Mouse (Mus musculus): ENCODE measurements around the gene Tenm2.

Gene Tenm2

DNA sequence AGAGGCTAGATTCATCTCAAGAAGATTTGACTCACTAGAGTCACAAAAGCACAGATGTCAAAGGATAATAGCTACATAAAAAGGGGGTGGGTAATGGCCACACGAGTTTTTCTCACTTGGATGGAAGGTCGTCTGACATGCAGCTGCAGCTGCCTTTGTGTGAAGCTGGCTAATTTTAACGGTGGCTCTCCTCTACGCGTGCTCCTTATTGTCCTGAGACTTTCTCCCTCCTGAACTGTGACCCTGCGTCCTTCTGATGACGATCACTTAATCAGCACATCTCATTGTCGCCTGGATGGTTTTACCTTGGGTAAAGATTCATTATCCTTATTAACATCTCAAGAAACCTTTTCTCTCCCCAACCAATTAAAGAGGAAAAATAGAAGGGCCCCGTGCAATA is 1101.1 kb downstream of the Tenm2 start:
- DNase-seq (ENCODE audit: low spot score) = no peak

GRCm38 (mm10) chr11:36123275-36123674 is 1112.5 kb downstream of the Tenm2 start:
- DNase-seq (ENCODE audit: low spot score) = no peak

GRCm38 (mm10) chr11:36121410-36121929 is 1114.3 kb downstream of the Tenm2 start:
- DNase-seq (ENCODE audit: low spot score) = no peak

DNA sequence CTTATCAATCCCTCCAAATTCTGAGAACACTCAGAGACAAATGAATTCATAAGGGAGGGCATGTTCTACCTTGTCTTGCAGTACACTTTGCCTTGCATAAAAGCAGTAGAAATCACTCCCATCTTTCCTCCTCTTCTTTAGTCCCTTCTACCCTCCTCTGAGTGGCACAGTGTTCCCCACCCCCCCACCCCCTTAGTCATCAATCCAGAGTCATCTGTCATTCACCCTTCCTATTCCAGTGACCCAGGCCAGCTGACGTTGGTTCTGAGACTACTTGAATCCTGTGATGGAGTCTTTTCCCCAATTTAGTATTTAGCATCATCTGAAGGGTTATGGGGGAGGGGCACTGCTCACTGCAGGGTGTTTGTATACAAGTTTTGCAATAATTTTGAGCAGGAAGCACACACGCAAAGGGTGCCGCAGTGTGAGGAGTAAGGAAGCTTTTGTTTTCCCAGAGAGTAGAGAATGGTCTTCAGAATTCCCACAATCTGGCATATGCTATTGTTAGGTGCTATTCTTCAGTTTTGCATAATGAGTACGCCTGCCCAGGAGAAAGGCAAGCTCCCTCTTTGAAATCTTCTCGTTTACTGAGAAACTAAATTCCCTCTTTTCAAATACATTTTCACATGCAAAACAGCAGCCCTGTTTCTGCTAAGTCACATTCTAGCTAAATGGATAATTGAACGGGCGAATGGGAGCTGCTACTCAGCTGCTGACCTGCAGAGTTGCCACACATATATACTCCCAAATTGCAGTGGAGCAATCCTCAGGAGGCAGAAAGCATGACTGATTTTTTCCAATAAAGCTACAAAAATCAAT is 1115.0 kb downstream of the Tenm2 start:
- DNase-seq (ENCODE audit: low spot score) = no peak

DNA sequence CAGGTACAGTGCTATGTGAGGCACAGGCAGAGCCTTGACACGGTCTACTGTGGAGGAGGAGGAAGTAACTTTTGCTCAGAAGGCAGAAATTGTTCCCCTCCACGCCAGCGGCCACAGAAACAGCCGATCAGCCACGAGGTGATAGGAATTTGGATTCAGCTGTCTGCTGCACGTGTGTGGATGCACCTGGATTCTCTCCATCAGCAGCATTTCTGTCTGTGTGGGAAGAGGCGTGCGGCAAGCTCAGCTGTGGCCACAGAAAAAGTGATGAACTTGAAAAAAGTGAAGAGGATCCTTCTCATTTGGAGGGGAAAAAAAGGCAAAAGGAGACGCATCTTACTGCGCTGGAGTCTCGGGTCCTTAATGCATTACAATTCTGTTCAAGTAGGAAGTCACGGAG is 1122.4 kb downstream of the Tenm2 start:
- DNase-seq (ENCODE audit: low spot score) = no peak

DNA sequence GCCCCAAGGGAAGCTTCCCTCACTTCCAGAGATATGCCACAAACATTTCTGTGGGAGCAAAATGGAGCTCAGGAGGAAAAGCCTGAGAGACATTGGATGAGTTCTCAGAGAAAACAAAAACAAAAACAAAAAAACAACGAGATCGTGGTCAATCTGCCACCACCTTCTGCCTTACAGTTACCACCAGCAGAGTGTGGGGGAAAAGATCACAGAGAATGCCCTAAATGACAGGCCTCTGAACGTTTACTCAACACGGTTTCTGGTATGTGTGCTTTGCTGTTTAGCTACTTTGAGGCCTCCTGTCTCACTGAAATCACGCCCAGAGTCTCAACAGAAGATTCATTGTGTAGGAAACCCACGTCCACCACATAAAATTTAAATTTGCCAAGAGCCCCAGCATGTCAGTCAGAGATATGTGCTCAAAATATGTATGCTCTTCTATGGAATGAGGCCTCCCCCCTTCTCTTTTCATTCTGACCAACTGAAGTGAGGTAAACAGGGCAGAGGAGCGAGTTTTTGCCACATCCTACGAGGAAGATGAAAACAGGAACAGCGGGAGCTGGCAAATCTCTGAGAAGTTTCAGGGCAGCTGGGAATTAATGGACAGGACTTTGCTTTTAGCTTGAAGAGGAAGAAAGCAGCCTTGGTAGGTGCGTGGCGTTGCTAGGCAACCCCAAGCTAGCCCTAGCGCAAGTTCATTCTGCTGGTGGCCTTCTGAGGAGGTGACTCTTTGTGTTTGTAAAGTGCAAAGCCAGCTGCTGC is 1126.6 kb downstream of the Tenm2 start:
- DNase-seq (ENCODE audit: low spot score) = no peak

- DNase-seq (ENCODE audit: low spot score) = no peak
Measured at GRCm38 (mm10) chr11:36107840-36108239, 1127.9 kb downstream of the Tenm2 start.

DNA sequence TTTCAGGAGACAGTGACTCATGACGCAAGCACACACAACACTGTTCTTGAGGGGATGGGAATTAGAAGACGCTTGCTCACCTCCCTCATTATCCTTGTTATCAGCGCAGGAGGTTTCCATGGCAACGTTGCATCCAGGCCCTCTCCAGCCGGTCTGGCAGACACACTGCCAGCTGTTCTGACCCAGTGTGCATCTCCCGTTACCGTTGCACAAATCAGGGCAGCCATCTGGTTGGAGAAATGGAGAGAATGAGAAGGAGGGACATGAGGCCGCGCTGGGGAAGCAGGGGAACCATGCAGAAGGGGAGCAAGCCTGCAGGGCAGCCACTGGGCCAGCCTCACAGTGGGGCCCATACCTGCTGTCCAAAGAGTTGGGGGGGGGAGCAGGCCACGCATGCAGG is 1129.1 kb downstream of the Tenm2 start:
- DNase-seq (ENCODE audit: low spot score) = no peak

- DNase-seq (ENCODE audit: low spot score) = no peak
Measured at GRCm38 (mm10) chr11:36103556-36103955, 1132.2 kb downstream of the Tenm2 start.

GRCm38 (mm10) chr11:36096219-36096618 is 1139.5 kb downstream of the Tenm2 start:
- DNase-seq (ENCODE audit: low spot score) = no peak

GRCm38 (mm10) chr11:36090210-36090609 is 1145.6 kb downstream of the Tenm2 start:
- peak; percentile 23 for DNase-seq (ENCODE audit: low spot score)

GRCm38 (mm10) chr11:36081399-36082053 is 1154.2 kb downstream of the Tenm2 start:
- no peak for DNase-seq (ENCODE audit: low spot score)

GRCm38 (mm10) chr11:36080766-36081165 is 1155.0 kb downstream of the Tenm2 start:
- DNase-seq (ENCODE audit: low spot score) = no peak

- no peak for DNase-seq (ENCODE audit: low spot score)
Measured at GRCm38 (mm10) chr11:36078391-36078790, 1157.4 kb downstream of the Tenm2 start.

- no peak for DNase-seq (ENCODE audit: low spot score)
Measured at GRCm38 (mm10) chr11:36074015-36074567, 1161.7 kb downstream of the Tenm2 start.

GRCm38 (mm10) chr11:36073074-36073818 is 1162.5 kb downstream of the Tenm2 start:
- DNase-seq (ENCODE audit: low spot score) = no peak

- DNase-seq (ENCODE audit: low spot score) = no peak
Measured at GRCm38 (mm10) chr11:36072646-36073045, 1163.1 kb downstream of the Tenm2 start.

DNA sequence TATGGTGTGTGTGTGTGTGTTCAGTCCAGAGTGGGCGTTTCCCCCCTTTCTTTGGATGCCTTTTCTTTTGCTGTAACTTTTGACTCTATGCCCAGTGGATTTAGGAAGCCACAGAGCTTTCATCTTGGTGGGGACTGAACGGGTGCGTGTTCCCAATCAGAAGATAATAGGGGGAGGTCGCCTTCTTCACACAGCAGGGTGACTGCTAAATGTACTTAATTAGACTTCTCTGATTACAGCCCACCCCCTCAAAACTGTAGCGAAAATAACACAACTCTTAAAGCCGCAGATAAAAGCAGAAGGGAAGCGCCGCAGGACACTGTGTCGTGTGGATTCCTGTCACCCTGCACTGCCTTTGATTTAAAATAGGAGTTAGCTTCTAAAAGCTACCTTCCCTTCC is 1163.7 kb downstream of the Tenm2 start:
- DNase-seq (ENCODE audit: low spot score) = no peak

- DNase-seq (ENCODE audit: low spot score) = no peak
Measured at GRCm38 (mm10) chr11:36059325-36059843, 1176.4 kb downstream of the Tenm2 start.

- no peak for DNase-seq (ENCODE audit: low spot score)
Measured at GRCm38 (mm10) chr11:36056525-36056924, 1179.2 kb downstream of the Tenm2 start.

- DNase-seq (ENCODE audit: low spot score) = no peak
Measured at GRCm38 (mm10) chr11:36054323-36054722, 1181.4 kb downstream of the Tenm2 start.
